Comparison of ENCODE assay signal across 8 mouse cellular contexts in genomic region chr10:91060742-91061141, GRCm38 (mm10). TPM values are rescaled to one million over a fixed set of nuclear protein-coding genes. Genes with fewer than 3 reads are reported as not detected.
A peak's percentile ranks its signal among the peaks of the same experiment; 100 is the strongest.
DNase-seq lines count a peak whose midpoint lies in the region; ATAC-seq and TF ChIP-seq lines count a peak whose summit lies in the region.

No protein-coding gene starts in this region.

- H3K27me3 ChIP-seq in lung, postnatal 0 days (replicated peaks; ENCODE audit: insufficient read depth, low read length) = no peaks in the 10 kb centered on the region

- no peaks in the 10 kb centered on the region for H3K4me1 ChIP-seq in lung, postnatal 0 days (ENCODE audit: insufficient read depth, low read depth, low read length)

- H3K4me3 ChIP-seq in lung, postnatal 0 days (ENCODE audit: low read depth, low read length) = no peak overlapping the region

- peak; percentile 34 for DNase-seq in cerebellum, adult 9-10 months
- no peak for DNase-seq in cerebellum, adult 9-11 months
- peak; percentile 56 for DNase-seq in lung, postnatal 0 days (ENCODE audit: low spot score)
- no peak for DNase-seq in lung, postnatal 25 days (ENCODE audit: low spot score)
- DNase-seq in retina, embryonic 14.5 days (ENCODE audit: low spot score) = peak; percentile 58
- DNase-seq in yolk sac, embryonic 10.5 days (ENCODE audit: low spot score) = no peak
- DNase-seq in heart, postnatal 14 days = no peak

- peak; percentile 41; the same call in 1 of the 2 replicates for ATAC-seq in lung, postnatal 0 days
- ATAC-seq in erythroblast, adult 5-6 weeks (replicated peaks; ENCODE audit: low FRiP score, poor library complexity, severe bottlenecking) = peak; percentile 91

- no peak overlapping the region for H3K4me2 ChIP-seq in lung, postnatal 0 days (replicated peaks; ENCODE audit: low read depth, low read length)

- 42% methylated on average over 5 of the region's 5 CpGs for WGBS in lung, postnatal 0 days

- no peak overlapping the region for H3K9ac ChIP-seq in lung, postnatal 0 days (replicated peaks; ENCODE audit: low read depth)

- no peaks in the 10 kb centered on the region for H3K9me3 ChIP-seq in lung, postnatal 0 days (ENCODE audit: low read length)

- TF ChIP-seq CTCF in lung, postnatal 0 days (IDR thresholded peaks at IDR 0.05) = peak; percentile 62

- H3K36me3 ChIP-seq in lung, postnatal 0 days (ENCODE audit: insufficient read depth, low read length) = peaks cover 4% of the 10 kb centered on the region; the same call in 1 of the 2 replicates

- no peak for TF ChIP-seq EP300 in lung, postnatal 0 days (IDR thresholded peaks at IDR 0.05)

- no peak overlapping the region for H3K27ac ChIP-seq in lung, postnatal 0 days (ENCODE audit: low read length)

- intact Hi-C loops in heart, postnatal 14 days (cut with DNase I) = no loop called here

RNA-seq across cellular contexts. Expression of gene Apaf1, which starts 21.8 kb away (rescaled TPM):
- 14.3 and 14.9 TPM in 2 replicates for polyA plus RNA-seq in lung, postnatal 0 days (2015; fragmentation: Nextera tagmentation; extraction: Ambion mirVana)
- total RNA-seq in erythroblast, adult 5-6 weeks (2015; ENCODE audit: low replicate concordance) = 22.7 and 36.6 TPM in 2 replicates
- total RNA-seq in erythroblast, adult 5-6 weeks (2017; ENCODE audit: low replicate concordance) = 17.1 and 21.3 TPM in 2 replicates
- total RNA-seq in heart, postnatal 14 days (2021) = 10 to 100 TPM; 11.7 to 12.1 TPM

RNA-seq across cellular contexts. Expression of gene Ikbip, which starts 22.0 kb away (rescaled TPM):
- polyA plus RNA-seq in lung, postnatal 0 days (2015; fragmentation: Nextera tagmentation; extraction: Ambion mirVana) = 31.6 and 34.3 TPM in 2 replicates
- total RNA-seq in erythroblast, adult 5-6 weeks (2015; ENCODE audit: low replicate concordance) = 3.1 and 8.3 TPM in 2 replicates
- 1.2 and 3.8 TPM in 2 replicates for total RNA-seq in erythroblast, adult 5-6 weeks (2017; ENCODE audit: low replicate concordance)
- total RNA-seq in heart, postnatal 14 days (2021) = 10 to 100 TPM; 18.2 to 18.7 TPM

Comparison
In these comparisons a context has a peak if more than half of its experiments do, and no peak if none do; other contexts are left out.
1. DNase-seq: peak in cerebellum, adult 9-10 months (single experiment), lung, postnatal 0 days (single experiment) and retina, embryonic 14.5 days (single experiment); none in cerebellum, adult 9-11 months (single experiment), lung, postnatal 25 days (single experiment), yolk sac, embryonic 10.5 days (single experiment) and heart, postnatal 14 days (0 of 2).